Mouse (Mus musculus) CH12.LX (cell line): ENCODE measurements around the gene Samsn1. TPM values are rescaled to one million over a fixed set of nuclear protein-coding genes. Genes with fewer than 3 reads are reported as not detected.

Experiments used
- DNase-seq: peaks from one replicate; pipeline ENCODE4 v3.0.0-alpha.2; 2013; ENCODE audit errors: extremely low read depth
- H3K27ac ChIP-seq: 2 replicates; pipeline ENCODE4 v1.5.1; 2012; ENCODE audit warnings: low read depth, mild to moderate bottlenecking, control low read depth, moderate library complexity; ENCODE audit not compliant: insufficient read depth
- H3K27me3 ChIP-seq: replicated peaks from 2 replicates; pipeline ENCODE3; 2012; ENCODE audit warnings: inconsistent platforms
- H3K36me3 ChIP-seq, 2 experiments: replicated peaks in 1 of 2; 2 replicates each; pipeline versions ENCODE3 to v1.6.1; 2012; ENCODE audit warnings: inconsistent platforms in 1 of 2, low read length in 1 of 2, mild to moderate bottlenecking in 1 of 2, mixed read lengths in 1 of 2, moderate library complexity in 1 of 2; ENCODE audit not compliant: control insufficient read depth in 1 of 2, insufficient read depth in 1 of 2
- H3K4me1 ChIP-seq, 2 experiments: 2 replicates each; pipeline ENCODE4 v1.6.1; 2012; ENCODE audit warnings: inconsistent platforms in 1 of 2, moderate library complexity in 1 of 2; ENCODE audit not compliant: insufficient read depth in 2 of 2, control insufficient read depth in 1 of 2
- H3K4me2 ChIP-seq: 2 replicates; pipeline ENCODE4 v1.6.1; 2012; ENCODE audit warnings: low read depth, mild to moderate bottlenecking, control low read depth; ENCODE audit not compliant: poor library complexity, insufficient read depth, severe bottlenecking
- H3K4me3 ChIP-seq, 3 experiments: fragments of 150-350 bp in 1 of 3; sonication (generic) in 1 of 3; replicated peaks in 1 of 3; 2 replicates each; pipeline versions ENCODE3 to v1.5.1; 2011 to 2012; ENCODE audit warnings: low read depth in 2 of 3, low read length in 2 of 3, mild to moderate bottlenecking in 2 of 3, moderate library complexity in 2 of 3, control low read depth in 1 of 3, improper control_type of control experiment in 1 of 3, inconsistent platforms in 1 of 3, mixed read lengths in 1 of 3; ENCODE audit not compliant: poor library complexity in 1 of 3
- H3K79me2 ChIP-seq: replicated peaks from 2 replicates; pipeline ENCODE4 v1.6.1; 2012; ENCODE audit warnings: mild to moderate bottlenecking, moderate library complexity; ENCODE audit not compliant: control insufficient read depth, poor library complexity, insufficient read depth, severe bottlenecking; ENCODE audit errors: extremely low read depth
- H3K9ac ChIP-seq: 2 replicates; pipeline ENCODE4 v1.6.1; 2012; ENCODE audit warnings: low read depth, mild to moderate bottlenecking, control low read depth, moderate library complexity; ENCODE audit not compliant: insufficient read depth
- H3K9me3 ChIP-seq: replicated peaks from 2 replicates; pipeline ENCODE3; 2012; ENCODE audit warnings: low read length, inconsistent platforms, mixed read lengths
- BHLHE40 ChIP-seq: IDR thresholded peaks from 2 replicates; pipeline ENCODE4 v1.6.1; 2011; ENCODE audit warnings: mild to moderate bottlenecking, low read depth, low read length, improper control_type of control experiment
- CHD2 ChIP-seq: IDR thresholded peaks from 2 replicates; pipeline ENCODE4 v1.6.1; 2011; ENCODE audit warnings: low read length, improper control_type of control experiment
- E2F4 ChIP-seq: IDR thresholded peaks from 2 replicates; pipeline ENCODE4 v1.6.1; 2011; ENCODE audit warnings: low read depth, low read length, improper control_type of control experiment; ENCODE audit not compliant: insufficient replicate concordance
- ELF1 ChIP-seq: IDR thresholded peaks from 2 replicates; pipeline ENCODE4 v1.6.1; 2014; ENCODE audit warnings: low read depth, mild to moderate bottlenecking, inconsistent platforms, low read length, improper control_type of control experiment
- EP300 ChIP-seq: IDR thresholded peaks from 2 replicates; pipeline ENCODE4 v1.6.1; 2011; ENCODE audit warnings: low read length, improper control_type of control experiment
- ETS1 ChIP-seq: conservative IDR thresholded peaks from 2 replicates; pipeline ENCODE4 v1.6.1; 2012; ENCODE audit warnings: low read depth, mild to moderate bottlenecking, inconsistent platforms, low read length, improper control_type of control experiment, moderate library complexity
- HCFC1 ChIP-seq: IDR thresholded peaks from 2 replicates; pipeline ENCODE4 v1.6.1; 2012; ENCODE audit warnings: low read depth, mild to moderate bottlenecking, inconsistent platforms, low read length, improper control_type of control experiment
- JUN ChIP-seq: IDR thresholded peaks from 2 replicates; pipeline ENCODE4 v1.6.1; 2011; ENCODE audit warnings: low read depth, mild to moderate bottlenecking, low read length, improper control_type of control experiment, moderate library complexity; ENCODE audit not compliant: insufficient read depth
- JUND ChIP-seq: conservative IDR thresholded peaks from 2 replicates; pipeline ENCODE4 v1.6.1; 2011; ENCODE audit warnings: low read depth, low read length, improper control_type of control experiment
- KAT2A ChIP-seq: IDR thresholded peaks from 2 replicates; pipeline ENCODE4 v1.6.1; 2012; ENCODE audit warnings: low read length, improper control_type of control experiment, inconsistent platforms; ENCODE audit not compliant: insufficient replicate concordance
- MAFK ChIP-seq: IDR thresholded peaks from 2 replicates; pipeline ENCODE4 v1.6.1; 2011; ENCODE audit warnings: low read length, improper control_type of control experiment; ENCODE audit not compliant: insufficient replicate concordance
- MAX ChIP-seq: IDR thresholded peaks from 2 replicates; pipeline ENCODE4 v1.6.1; 2011; ENCODE audit warnings: low read length, improper control_type of control experiment
- MAZ ChIP-seq: IDR thresholded peaks from 2 replicates; pipeline ENCODE4 v1.6.1; 2012; ENCODE audit warnings: low read depth, mild to moderate bottlenecking, inconsistent platforms, low read length, improper control_type of control experiment, moderate library complexity
- MEF2A ChIP-seq: IDR thresholded peaks from 2 replicates; pipeline ENCODE4 v1.6.1; 2014; ENCODE audit warnings: low read depth, mild to moderate bottlenecking, inconsistent platforms, low read length, improper control_type of control experiment, borderline replicate concordance
- MYC ChIP-seq: IDR thresholded peaks from 2 replicates; pipeline ENCODE4 v1.6.1; 2011; ENCODE audit warnings: low read depth, mild to moderate bottlenecking, improper control_type of control experiment, low read length
- NRF1 ChIP-seq: IDR thresholded peaks from 2 replicates; pipeline ENCODE4 v1.6.1; 2014; ENCODE audit warnings: low read depth, mild to moderate bottlenecking, inconsistent platforms, low read length, improper control_type of control experiment, moderate library complexity
- PAX5 ChIP-seq: IDR thresholded peaks from 2 replicates; pipeline ENCODE4 v1.6.1; 2012; ENCODE audit warnings: low read length, inconsistent platforms, mixed read lengths
- POLR2AphosphoS2 ChIP-seq: IDR thresholded peaks from 2 replicates; pipeline ENCODE4 v1.6.1; 2011; ENCODE audit warnings: low read depth, low read length, improper control_type of control experiment
- RCOR1 ChIP-seq: conservative IDR thresholded peaks from 2 replicates; pipeline ENCODE4 v1.6.1; 2012; ENCODE audit warnings: low read depth, mild to moderate bottlenecking, inconsistent platforms, low read length, improper control_type of control experiment
- SIN3A ChIP-seq: IDR thresholded peaks from 2 replicates; pipeline ENCODE4 v1.6.1; 2012; ENCODE audit warnings: low read length, improper control_type of control experiment, inconsistent platforms
- SMC3 ChIP-seq: IDR thresholded peaks from 2 replicates; pipeline ENCODE4 v1.6.1; 2011; ENCODE audit warnings: low read depth, low read length, improper control_type of control experiment
- TBP ChIP-seq: conservative IDR thresholded peaks from 2 replicates; pipeline ENCODE4 v1.6.1; 2011; ENCODE audit warnings: low read depth, low read length, improper control_type of control experiment
- TCF12 ChIP-seq: IDR thresholded peaks from 2 replicates; pipeline ENCODE4 v1.6.1; 2014; ENCODE audit warnings: low read depth, mild to moderate bottlenecking, inconsistent platforms, low read length, improper control_type of control experiment
- UBTF ChIP-seq: IDR thresholded peaks from 2 replicates; pipeline ENCODE4 v1.6.1; 2012; ENCODE audit warnings: low read depth, mild to moderate bottlenecking, inconsistent platforms, low read length, improper control_type of control experiment, moderate library complexity
- USF1 ChIP-seq: IDR thresholded peaks from 2 replicates; pipeline ENCODE4 v1.6.1; 2014; ENCODE audit warnings: low read depth, mild to moderate bottlenecking, inconsistent platforms, low read length, improper control_type of control experiment
- USF2 ChIP-seq: conservative IDR thresholded peaks from 2 replicates; pipeline ENCODE4 v1.6.1; 2011; ENCODE audit warnings: low read depth, low read length, improper control_type of control experiment
- ZC3H11A ChIP-seq: IDR thresholded peaks from 2 replicates; pipeline ENCODE4 v1.6.1; 2012; ENCODE audit warnings: low read depth, mild to moderate bottlenecking, inconsistent platforms, low read length, improper control_type of control experiment
- ZKSCAN1 ChIP-seq: IDR thresholded peaks from 2 replicates; pipeline ENCODE4 v1.6.1; 2012; ENCODE audit warnings: low read depth, inconsistent platforms, low read length, improper control_type of control experiment, borderline replicate concordance
- ZMIZ1 ChIP-seq: IDR thresholded peaks from 2 replicates; pipeline ENCODE4 v1.6.1; 2012; ENCODE audit warnings: low read depth, mild to moderate bottlenecking, inconsistent platforms, low read length, improper control_type of control experiment
- ZNF384 ChIP-seq: IDR thresholded peaks from 2 replicates; pipeline ENCODE4 v1.6.1; 2012; ENCODE audit warnings: low read depth, low read length, improper control_type of control experiment, inconsistent platforms
- dilution Hi-C: fragments of 300-500 bp; cut with MboI; formaldehyde crosslinking; loops from 2 replicates; pipeline ENCODE4 v1.14.3; 2020; ENCODE audit warnings: low sequenced_read_pairs; ENCODE audit not compliant: extremely low pct_unique_long_range_greater_than_20kb, extremely low pct_ligation_motif_present
- in situ Hi-C: fragments of 300-500 bp; cut with MboI; formaldehyde crosslinking; loops from 3 replicates; pipeline ENCODE4 v1.14.3; 2019; ENCODE audit warnings: low sequenced_read_pairs, low pct_ligation_motif_present, low pct_unique_long_range_greater_than_20kb, mixed read lengths
- polyA plus RNA-seq: library from polyadenylated mRNA; unstranded; fragments of >175 nt; gene quantifications from 2 replicates; pipeline ENCODE4 v1.2.1, GENCODE M21; 2012; ENCODE audit warnings: low read depth; ENCODE audit not compliant: insufficient read length
- total RNA-seq, 2 experiments: library from RNA; depleted of rRNA; stranded (reverse); fragments of 300-350 nt in 1 of 2; fragments of >200 nt in 1 of 2; gene quantifications; 2 replicates each; pipeline ENCODE4 v1.2.3; 2012 to 2014

Gene Samsn1
- total and polyA plus RNA-seq, 3 experiments, result 27.7 to 76.9 (median 29.6) TPM

- in situ Hi-C loops (no loop called here), dilution Hi-C loops (no loop called here)
- Histone ChIP-seq H3K4me3 (no peak overlapping the region), H3K27ac (no peak overlapping the region), H3K4me1 (peaks cover 0 to 2% of the 10 kb centered on the region in 2 experiments; a peak in 1 of 4 replicates), H3K27me3 (no peaks in the 10 kb centered on the region), H3K4me2 (no peak overlapping the region), H3K9me3 (no peaks in the 10 kb centered on the region), H3K9ac (no peak overlapping the region), H3K36me3 (no peaks in the 10 kb centered on the region), H3K79me2 (no peaks in the 10 kb centered on the region)
- no peak for DNase-seq
- TF ChIP-seq SMC3, result no peak
- no peak for TF ChIP-seq MAX
- TF ChIP-seq RCOR1, result no peak
- TF ChIP-seq MYC, result no peak
- no peak for TF ChIP-seq ETS1
- no peak for TF ChIP-seq E2F4
- no peak for TF ChIP-seq MEF2A
- TF ChIP-seq MAFK, result no peak
Measured at GRCm38 (mm10) chr16:75823226-75823625, 198.9 kb downstream of the Samsn1 start.

- no peak overlapping the region for H3K9ac ChIP-seq
- H3K4me1 ChIP-seq, result no peaks in the 10 kb centered on the region
- H3K4me2 ChIP-seq, result no peak overlapping the region
- H3K36me3 ChIP-seq, result no peaks in the 10 kb centered on the region
- TF ChIP-seq TCF12, result no peak
- no peak for TF ChIP-seq ZMIZ1
- TF ChIP-seq TBP, result no peak
- TF ChIP-seq SMC3, result no peak
- TF ChIP-seq ZC3H11A, result no peak
- no peak for TF ChIP-seq UBTF
- peak; percentile 18; the same call in 1 of the 2 replicates for TF ChIP-seq BHLHE40
- TF ChIP-seq E2F4, result no peak
- no peak for TF ChIP-seq SIN3A
- no peak for TF ChIP-seq ELF1
- no peak for TF ChIP-seq HCFC1
- no peak for TF ChIP-seq EP300
- TF ChIP-seq KAT2A, result no peak
- peak; percentile 38; the same call in 1 of the 2 replicates for TF ChIP-seq ZNF384
- no peak for TF ChIP-seq POLR2AphosphoS2
- TF ChIP-seq JUND, result no peak
- TF ChIP-seq PAX5, result no peak
- TF ChIP-seq NRF1, result no peak
- TF ChIP-seq JUN, result no peak
- TF ChIP-seq MAZ, result no peak
- no peak for TF ChIP-seq ZKSCAN1
- TF ChIP-seq USF1, result peak; percentile 40
- peak; percentile 52; the same call in 1 of the 2 replicates for TF ChIP-seq USF2
- TF ChIP-seq MEF2A, result no peak
- no peak for TF ChIP-seq MAFK
- TF ChIP-seq RCOR1, result no peak
- no peak for TF ChIP-seq ETS1
- no peak for TF ChIP-seq CHD2
- no peak overlapping the region for H3K27ac ChIP-seq
- no peak for DNase-seq
- in situ Hi-C loops, result no loop called here
- H3K4me3 ChIP-seq, result no peak overlapping the region
- no peaks in the 10 kb centered on the region for H3K9me3 ChIP-seq
- H3K27me3 ChIP-seq, result no peaks in the 10 kb centered on the region
- no peaks in the 10 kb centered on the region for H3K79me2 ChIP-seq
- dilution Hi-C loops, result no loop called here
Measured at GRCm38 (mm10) chr16:75820963-75821362, 201.1 kb downstream of the Samsn1 start.
